Mouse (Mus musculus) mouse trophoblast stem cell (cell line): ENCODE data around the gene Nedd8.

Experiments
- in situ Hi-C, 2 experiments: fragments of 300-500 bp; cut with MseI, MboI; formaldehyde crosslinking; loops; 2 replicates in 1 of 2; 3 replicates in 1 of 2; pipeline ENCODE4 v1.15.1; 2025

The Nedd8 gene

DNA sequence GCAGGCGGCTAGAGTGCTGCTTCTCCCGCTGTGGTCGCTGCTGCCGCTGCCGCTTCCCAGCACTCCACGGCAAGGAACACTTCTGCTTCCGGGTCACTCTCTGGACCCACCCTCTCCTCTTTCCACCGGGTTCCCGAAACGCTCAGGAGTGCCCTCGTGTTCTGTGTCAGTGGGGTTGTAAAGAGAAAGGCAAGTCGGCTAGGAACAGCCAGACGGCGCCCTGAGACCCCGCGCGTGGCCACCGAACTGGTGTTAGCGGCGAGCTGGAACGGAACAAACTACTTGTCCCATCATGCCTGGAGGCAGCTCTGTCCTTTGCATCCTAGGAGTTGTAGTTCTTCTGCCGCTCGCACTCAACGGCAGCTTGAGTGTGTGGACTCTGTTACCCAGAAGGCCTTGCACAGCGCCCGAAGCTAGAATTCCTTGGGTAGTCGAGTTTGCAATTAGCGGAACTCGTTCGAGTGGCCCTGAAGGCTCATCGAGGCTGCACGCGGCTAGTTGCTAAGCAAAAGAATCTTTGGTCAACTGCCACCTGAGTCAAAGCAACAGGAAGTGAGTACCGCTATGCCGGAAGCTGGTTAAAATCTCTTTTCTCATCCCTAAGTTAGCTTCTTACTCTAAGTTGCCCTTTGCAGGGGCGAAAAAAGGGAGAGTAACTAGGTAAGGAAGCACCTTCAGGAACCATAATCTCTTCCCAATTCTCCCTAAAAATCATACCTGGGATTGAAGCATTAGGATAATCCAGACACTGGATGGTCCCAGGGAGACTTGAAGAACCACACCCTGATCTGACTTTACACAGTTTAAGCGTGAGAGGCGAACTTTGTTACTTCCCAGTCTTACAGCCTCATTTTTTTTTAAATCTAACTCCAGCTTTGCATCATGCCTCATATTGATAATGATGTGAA is at the start of gene Nedd8, which contains the start of gene Gmpr2:
Gene Nedd8 (minus strand): TSS at position 292 of the 908 bp plus-strand sequence.
Gene Gmpr2 (plus strand): TSS at position 109 of the 908 bp plus-strand sequence.
- in situ Hi-C loops: no loop called here

DNA sequence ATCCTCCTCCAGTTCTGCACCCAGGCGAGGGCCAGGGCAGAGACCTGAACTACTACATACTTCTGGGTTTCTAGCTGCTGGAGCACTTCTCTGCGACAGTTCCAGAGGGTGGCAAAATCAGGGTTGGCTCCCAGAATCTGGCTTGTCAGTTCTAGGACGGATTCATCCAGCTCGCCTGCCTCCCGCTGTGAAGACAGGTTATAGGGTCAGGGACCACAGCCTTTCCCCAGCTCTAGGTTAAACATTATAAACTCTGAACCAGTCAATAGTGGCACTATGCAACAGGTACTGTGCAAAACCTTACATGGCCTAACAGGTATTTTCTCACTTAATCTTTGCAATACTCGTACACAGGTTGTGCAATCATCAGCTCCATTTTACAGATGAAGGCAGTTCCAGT is 49.2 kb upstream of the Nedd8 start:
- in situ Hi-C loops: no loop called here

DNA sequence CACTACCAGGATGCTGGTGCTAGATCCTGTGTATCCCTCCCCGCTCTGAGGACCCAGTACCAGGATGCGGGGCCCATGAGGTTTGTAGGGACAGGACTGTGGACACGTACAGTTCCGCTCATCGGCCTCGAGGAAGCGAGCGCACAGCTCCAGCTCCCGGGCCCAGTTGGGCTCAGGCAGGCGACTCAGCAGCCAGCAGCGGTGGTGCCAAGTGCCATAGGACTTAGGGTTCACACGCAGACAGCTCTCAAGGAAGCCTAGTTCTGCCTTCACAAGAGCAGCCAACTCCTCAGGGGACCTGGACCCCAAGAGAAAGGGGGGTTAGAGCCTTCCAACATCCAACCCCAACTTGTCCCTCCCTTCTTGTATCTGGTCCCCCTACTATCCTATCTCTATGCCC is 48.7 kb upstream of the Nedd8 start:
- in situ Hi-C loops: no loop called here

DNA sequence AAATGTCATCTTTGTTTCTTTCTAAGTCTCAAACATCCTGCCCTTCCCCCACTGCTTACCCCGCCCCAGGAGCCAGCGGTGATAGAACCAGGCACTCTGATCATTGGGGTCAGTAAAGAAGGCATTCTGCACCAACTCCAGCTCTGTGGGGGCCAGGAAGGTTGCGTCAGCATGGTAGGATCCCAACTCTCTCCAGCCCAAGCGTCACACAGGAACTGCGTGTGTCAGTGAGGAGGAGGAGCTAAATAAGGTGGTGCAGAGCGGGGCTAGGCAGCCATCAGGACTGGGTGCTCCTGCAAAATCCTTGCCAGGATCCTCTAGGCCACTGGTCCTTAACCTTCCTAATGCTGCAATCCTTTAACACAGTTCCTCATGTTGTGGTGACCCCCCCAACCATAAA is 47.8 kb upstream of the Nedd8 start:
- in situ Hi-C loops: no loop called here

DNA sequence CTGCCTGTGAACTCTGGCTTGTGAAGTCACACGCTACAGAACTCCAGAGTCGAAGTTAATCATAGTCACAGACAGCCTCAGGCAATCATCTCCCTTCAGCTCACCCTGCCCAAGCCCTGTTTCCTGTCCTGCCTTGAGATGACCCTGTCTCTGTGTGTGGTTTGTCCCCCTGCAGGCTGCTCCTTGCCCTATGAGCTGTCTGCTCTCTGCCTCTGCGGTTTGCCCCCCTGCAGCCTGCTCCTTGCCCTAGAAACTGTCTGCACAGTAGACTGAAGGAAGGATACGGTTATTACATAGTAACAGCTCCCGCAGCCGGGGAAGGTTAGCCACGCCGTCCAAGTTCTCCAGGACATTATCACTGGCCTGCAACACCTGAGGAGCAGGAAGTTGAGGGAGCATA is 45.0 kb upstream of the Nedd8 start:
- in situ Hi-C loops: no loop called here

DNA sequence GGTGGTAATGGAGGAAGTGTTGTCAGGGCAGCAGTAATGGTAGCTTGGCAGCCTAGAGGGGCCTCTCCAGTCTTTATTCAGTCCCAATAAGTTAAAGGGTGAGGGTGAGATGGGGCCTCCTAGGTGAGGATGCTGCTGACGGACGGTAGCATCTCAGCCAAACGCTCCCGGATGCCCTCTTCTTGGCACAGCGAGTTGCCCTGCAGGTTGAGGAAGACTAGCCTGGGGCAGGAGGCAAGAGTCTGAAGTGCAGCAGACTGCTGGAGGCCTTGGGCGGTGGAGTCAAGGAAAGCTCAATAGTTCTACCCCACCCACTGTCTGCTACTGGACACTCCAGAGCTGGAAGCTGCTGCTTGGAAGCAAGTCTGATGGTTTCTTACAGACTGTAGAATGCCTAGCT is 44.3 kb upstream of the Nedd8 start:
- in situ Hi-C loops: no loop called here

DNA sequence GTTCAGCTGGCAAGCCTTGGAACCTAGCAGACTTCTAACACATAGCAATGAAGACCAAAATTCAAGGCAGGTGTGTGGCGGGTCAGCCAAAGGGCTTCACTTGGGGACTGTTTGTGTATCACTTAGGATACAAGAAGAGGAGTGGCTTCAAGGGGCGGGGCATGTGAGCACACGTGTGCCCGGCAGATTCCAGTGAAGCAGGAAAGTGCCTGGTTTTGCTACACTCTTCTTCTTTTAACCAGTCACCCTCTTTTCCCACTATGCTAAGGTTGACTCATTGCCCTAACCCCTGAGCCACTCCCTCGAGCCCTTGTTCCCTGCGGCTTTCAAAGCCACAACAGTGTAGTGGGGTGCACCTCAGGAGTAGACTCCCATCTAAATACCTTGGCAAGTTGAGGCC is 43.0 kb upstream of the Nedd8 start:
- in situ Hi-C loops: no loop called here

DNA sequence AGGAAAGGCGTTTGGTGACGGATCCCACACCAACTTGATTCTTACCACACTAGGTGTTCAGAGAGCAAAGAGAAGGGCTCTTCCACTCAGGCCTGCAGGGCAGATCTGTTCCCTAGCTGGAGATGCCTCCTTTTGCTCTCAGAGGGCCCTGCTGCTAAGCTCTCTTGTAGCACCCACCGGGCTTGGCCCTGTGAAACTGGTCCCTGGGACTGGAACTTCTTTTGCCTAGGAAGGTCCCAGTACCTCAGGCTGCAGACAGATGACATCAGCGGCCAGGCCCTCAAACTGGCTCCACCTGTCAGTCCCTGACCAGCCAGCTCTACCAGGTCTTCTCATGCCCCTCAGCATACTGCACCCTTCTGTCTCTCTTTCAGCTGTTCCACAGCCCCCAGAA is 41.8 kb upstream of the Nedd8 start, which contains the start of gene Tgm1:
Gene Tgm1 (minus strand): TSS at position 198 of the 394 bp plus-strand sequence.
- in situ Hi-C loops: no loop called here

DNA sequence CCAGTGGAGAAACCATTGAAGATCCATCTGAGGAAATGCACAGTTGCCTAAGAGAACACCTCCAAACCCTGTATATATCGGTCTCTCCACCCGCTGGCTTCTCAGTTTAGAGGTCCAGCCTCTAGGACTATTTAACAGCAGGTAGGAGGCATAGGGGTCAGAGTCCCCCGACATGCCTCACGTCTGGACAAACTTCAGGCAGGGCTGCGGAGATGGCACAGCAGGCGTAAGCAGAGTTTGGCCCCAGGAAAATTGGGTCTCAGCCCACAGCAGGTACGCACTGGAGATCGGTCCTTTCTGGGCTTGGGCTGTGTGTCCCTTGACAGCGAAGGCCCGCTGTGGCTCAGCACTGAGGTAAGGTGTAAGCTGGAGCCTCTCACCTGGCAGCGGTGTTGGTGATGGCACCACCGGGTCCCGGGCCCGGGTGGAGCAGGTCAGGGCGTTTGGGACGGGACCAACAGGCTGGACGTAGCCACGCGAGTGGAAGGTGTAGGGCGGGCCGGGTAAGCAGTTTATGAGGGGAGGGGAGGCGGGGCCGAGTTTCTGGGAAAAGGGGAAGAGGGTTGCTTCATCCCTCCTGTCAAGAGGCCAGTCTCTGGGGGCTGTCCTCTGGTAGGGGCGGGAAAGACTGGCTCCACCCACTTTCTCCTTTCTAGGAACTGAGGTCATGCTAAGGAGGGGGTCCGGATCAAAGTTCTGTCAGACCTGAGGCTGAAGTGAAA is 41.2 kb upstream of the Nedd8 start:
- in situ Hi-C loops: no loop called here

DNA sequence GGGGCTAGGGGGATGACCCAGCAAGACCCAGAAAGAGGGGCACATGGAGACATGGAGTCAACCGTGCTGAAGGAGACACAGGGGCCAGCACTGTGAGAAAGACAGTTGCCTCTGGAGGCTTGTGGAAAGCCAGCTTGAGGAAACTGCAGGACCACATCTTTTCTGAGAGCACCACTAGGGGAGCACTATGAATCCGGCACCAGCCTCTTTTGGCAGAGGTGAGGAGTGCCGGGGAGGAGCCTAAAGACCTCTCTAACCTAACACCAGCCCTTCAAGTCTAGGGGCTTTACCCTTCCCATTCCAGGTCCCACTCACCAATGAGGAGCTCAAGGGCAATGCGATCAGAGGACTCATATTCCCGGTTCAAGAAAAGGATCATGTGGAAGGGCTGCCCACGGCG is 39.9 kb upstream of the Nedd8 start:
- in situ Hi-C loops: no loop called here

DNA sequence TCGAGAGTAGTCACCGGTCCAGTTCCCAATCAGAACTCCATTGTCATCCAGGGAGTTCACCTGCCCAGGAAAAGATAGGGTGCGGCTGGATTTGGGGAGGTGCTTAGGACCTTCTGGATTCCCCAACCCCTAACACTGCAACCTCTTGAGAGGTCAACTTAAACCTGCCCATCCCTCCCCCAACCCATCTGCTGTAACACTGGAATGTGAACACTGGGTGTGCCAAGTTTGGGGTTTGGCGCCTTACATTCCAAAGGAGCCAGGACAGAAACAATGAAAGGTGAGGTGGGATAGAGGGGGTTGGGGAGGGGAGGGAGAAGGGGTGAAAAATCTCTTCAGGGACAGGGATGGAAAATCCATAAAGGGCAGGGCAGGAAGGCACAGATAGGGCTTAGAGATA is 37.6 kb upstream of the Nedd8 start:
- in situ Hi-C loops: no loop called here

DNA sequence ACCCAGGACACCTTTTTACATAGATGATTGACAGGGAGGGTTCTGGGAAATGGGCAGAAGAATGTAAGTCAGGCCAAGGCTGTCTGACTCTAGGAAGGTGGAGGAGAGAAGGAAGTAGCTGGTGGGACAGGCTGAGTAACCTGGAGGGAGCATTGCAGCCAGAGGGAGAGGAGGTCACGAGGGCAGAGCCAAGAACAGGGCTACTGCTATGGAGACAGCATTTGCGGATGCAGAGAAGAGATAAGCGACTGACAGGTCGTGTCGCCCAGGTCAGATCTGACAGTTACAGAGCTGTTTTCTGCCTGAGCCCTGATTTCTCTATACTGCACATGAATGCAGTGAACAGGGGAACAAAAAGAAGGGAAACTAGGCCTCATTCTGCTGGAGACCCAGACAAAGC is 35.5 kb upstream of the Nedd8 start:
- in situ Hi-C loops: no loop called here

DNA sequence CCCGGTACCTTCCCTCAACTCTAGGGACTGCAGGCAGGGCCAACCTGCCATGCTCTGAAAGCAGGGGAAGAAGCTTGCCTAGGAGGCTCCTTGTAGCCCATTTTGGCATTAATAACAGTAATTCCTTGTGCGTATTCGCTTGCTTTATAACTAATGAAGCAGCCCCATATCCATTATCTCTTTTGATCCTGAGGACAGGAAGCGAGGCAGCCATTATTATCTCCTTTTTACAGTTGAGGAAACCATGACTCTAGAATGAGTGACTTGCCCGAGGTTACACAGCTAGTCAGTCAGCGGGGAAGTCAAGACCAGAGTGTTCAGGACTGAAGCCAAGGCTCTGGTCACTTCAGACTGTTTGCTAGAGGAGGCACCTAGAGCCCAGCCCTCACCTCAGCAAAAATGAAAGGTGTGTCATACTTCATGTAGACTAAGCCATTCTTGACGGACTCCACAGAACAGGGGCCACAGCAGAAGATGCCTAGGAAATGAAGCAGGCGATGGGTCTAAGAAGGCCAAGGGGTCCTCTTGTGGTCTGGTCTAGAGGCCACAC is 34.2 kb upstream of the Nedd8 start:
- in situ Hi-C loops: no loop called here

DNA sequence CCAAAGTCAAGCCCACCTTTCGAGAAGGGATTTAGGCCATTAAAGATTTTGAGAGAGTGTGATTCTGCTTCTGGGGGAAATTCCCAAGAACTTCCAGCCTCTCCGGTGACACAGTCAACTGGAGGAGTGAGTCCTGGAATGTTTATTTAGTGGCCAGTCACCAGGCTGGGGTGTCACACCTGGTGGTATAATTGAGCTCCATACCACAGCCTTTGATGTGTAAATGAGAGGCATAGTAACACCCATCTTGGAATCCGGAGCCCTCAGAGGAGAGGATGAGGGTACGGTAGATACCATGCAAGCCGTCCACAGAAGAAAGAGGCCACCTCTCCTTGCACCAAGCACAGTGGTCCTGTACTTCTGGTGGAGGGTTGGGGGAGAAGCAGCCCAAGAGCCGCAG is 30.8 kb upstream of the Nedd8 start:
- in situ Hi-C loops: no loop called here

DNA sequence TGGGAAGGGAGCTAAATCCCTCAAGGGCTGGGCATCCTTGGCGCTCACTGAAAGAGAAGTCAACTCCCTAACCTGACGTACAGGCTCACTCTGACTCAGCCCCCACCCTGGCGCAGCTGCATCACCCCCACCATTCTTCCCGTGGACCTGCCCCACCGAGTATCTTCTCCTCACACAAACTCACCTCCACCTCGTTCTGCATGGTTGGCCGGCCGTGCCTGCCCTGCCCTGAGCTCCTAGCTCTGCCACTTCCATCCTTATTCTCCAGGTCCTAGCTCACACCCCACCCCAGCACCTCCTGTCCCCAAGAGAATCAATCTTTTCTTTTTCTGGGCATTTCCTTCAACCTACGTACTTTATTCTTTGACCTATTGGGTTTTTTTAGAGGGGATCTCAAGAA is 29.2 kb upstream of the Nedd8 start:
- in situ Hi-C loops: no loop called here

DNA sequence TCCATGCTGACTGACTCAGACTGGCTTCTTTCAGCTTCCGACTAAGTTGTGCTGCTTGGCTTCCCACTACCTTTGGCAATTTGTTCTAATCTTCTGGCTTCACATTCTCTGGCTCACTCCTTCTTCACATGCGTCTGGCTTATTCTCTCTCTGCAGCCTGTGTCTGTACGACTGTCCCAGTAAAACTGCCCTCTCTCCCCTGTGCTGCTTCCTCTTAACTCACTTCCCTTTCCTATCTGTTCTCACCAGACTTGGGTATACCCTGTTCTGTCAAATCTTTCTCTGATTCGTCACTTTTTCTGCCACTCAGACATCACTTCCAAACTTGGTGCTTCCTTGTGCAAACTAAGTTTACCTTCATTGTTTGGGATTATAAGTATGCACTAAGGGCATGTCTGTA is 25.3 kb upstream of the Nedd8 start:
- in situ Hi-C loops: no loop called here

DNA sequence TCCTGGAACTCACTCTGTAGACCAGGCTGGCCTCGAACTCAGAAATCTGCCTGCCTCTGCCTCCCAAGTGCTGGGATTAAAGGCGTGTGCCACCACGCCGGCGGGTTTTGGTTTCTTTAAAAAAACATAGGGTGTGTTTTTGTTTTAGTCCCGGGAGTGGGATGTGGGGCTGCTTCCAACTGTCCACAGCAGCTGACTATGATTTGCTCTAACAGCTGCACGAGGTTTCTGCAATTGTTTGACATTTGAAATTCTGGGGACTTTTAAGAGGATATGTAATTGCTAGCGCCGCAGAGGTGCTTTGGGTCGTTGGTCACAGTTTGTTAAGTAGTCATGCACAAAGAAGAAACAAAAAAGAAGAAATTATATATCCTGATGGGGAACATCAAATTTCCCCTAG is 17.5 kb upstream of the Nedd8 start:
- in situ Hi-C loops: no loop called here

DNA sequence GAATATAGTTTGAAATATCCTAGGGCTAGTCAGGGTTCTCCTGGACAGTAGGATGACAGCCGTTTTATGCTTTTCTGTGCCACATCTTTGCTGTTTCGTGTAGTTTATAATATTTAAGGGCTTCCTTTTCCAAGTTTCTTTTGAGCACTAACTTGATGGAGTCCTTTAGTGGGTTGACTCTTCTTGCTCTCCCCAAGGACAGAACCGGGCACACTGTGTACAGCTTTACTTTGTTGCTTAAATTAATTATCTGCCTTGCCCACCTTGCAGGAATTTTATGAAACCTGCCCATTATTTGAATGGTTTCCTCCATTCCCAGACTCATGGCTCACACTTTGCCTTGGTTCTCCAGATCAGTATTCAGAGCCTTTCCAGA is 10.2 kb upstream of the Nedd8 start:
- in situ Hi-C loops: loop anchor here (5.0 kb wide), 1 partner anchor 60 kb away; no protein-coding TSS in a partner anchor

DNA sequence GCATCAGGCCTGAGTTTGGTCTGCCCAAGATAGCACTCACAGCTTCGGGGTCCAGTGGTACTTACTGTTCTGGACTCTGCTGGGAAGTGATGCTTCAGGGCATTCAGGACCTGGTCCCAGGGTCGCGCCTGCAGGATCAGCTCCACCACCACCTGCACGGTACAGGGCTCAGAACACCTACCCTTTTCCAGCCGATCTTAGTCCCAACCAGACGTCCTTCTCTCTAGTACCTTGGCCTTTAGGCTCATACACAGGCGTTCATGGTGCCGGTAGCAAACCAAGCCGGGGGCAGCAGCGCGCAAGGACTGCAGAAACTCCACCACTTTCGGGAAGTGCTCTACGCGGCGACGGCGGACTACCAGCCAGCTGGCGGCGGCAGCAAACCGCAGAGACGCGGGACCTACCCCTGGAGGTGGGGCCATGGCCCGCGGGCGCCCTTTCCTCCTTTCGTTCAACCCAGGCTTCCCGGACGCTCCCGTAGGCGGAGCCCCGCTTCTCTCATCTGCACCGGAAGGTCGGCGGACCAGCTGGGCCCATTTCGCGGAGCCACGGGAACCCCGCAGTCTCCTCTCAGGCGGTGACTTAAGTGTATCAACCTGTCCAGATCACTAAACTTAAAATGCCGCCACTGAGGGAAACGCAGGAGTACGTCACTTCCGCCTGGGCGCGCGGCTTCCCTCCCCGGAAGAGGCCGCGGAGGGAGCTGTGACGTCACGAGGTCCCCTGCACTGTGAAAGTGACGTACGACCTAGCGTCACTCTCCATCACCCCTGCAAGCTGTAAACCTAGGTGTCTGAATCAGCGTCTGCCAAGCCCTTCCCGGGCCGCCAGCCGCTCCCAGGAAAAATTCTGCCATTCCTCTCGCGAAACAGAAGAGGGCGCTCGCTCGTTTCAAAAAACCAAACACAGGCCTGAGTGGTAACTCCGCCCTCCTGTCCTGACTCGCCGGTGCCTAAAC is 9.5 kb upstream of the Nedd8 start, which contains the start of gene Tinf2:
Gene Tinf2 (minus strand): TSS at position 661 of the 958 bp plus-strand sequence.
- in situ Hi-C loops: loop anchor here (5.0 kb wide), 1 partner anchor 61 kb away; no protein-coding TSS in a partner anchor

DNA sequence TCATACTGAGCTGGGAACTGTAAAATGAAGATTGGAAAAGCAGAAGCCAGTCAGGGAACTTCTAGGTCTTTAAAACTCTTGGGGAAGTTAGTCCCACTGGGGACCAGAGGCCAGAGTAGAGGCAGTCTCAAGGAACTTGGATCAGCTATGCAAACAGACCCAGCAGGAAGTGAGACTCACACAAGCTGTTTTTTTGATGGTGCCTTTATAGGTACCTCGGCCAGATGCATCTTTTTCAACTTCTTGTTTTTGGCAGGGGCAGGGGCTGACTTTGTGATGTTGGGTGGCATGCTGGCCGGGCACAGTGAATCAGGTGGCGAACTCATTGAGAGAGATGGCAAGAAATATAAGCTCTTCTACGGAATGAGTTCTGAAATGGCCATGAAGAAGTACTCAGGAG is 5.7 kb upstream of the Nedd8 start:
- in situ Hi-C loops: no loop called here

DNA sequence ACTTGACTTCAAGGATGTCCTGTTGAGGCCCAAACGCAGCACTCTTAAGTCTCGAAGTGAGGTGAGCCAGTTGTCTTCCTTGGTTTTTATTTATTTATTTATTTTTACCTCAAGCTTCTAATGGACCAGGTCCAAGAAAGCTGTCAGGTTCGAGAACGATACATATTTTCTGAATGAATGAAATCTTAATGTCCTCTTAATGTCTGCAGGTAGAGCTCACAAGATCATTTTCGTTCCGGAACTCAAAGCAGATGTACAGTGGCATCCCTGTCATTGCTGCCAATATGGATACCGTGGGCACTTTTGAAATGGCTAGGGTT is 777 bp upstream of the Nedd8 start:
- in situ Hi-C loops: no loop called here

DNA sequence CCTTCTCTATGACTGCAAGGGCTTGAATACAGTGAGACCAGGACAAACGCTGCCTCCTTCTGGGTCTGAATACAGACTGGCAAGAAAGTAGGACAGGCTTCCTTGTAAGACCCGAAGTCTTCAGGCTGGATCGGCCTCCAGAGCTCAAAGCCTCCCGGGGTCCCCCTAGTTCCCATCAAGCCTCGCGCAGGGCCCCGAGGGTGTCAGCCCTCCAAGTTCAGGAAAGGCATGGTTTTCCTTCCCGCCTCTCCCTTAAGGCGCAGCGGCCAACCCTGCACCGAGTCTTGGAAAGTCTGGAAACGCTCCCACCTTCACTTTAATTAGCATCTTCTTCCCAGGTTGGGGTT is 465 bp downstream of the Nedd8 start:
- in situ Hi-C loops: no loop called here
